Mouse (Mus musculus) left cerebral cortex, postnatal 14 days (tissue): ENCODE data around the gene Tet1. TPM values are rescaled to one million over a fixed set of nuclear protein-coding genes. Genes with fewer than 3 reads are reported as not detected.
A peak's percentile ranks its signal among the peaks of the same experiment; 100 is the strongest.
"Not testable (repeated sequence)": the region's sequence is repeated elsewhere in the genome, so short reads cannot be mapped to it uniquely, and the experiment has no call there.

Experiments used
- DNase-seq, 2 experiments: peaks; one replicate each; pipeline ENCODE4 v3.0.0; 2021 to 2022; ENCODE audit warnings: low spot score in 2 of 2, mixed read lengths in 1 of 2
- intact Hi-C: fragments of 180-260 bp; cut with DNase I; formaldehyde crosslinking; loops from one replicate; pipeline ENCODE4 v1.15.1; 2025
- total RNA-seq, 2 experiments: library from RNA; stranded (reverse); gene quantifications; 2 replicates each; pipeline ENCODE4 v1.2.3; 2021

Tet1 gene
- total RNA-seq, 2 experiments from 2014 or later: 42.6 to 49.5 TPM

DNA sequence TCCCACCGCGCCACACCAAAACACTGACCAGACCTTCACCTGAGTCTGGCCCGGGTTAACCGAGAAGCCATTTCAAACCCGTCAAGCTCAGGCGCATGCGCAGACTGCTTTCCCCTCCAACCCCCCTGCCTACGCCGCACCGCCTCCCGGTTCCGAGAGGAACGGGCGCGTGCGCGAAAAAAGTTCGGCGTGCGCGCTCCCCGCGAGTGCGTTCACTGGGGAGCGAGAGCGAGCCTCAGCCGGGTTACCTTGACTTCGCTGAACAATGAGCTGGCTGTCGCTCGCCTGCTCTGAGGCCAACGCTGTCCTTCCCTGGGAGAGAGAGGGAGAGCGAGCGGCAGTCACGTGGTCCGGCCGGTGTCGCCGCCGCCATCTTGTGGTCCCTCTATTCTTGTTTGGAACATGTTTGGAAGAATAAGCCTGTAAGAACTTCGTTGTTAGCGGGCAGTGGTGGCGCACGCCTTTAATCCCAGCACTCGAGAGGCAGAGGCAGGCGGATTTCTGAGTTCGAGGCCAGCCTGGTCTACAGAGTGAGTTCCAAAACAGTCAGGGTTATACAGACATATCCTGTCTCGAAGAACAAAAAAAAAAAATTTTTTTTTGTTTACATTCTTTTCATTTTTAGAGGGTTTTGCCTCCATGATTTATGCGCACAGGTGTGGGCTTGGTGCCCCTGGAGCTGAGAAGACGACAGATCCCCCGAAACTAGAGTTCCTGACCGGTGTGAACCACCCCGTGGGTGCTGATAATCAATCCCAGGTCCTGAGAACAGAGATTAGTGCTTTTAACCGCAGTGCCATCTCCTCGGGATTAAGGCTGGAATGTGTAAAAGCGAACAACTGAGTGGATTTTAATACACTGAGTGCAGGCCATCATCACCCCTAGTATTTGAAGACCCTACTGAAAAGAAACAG lies 116.4 kb downstream of the Tet1 start, which contains the start of gene Ccar1:
Gene Ccar1 (minus strand): TSS at position 110 of the 914 bp plus-strand sequence.
- DNase-seq: peak; percentile 99
- intact Hi-C loops: no loop called here

DNA sequence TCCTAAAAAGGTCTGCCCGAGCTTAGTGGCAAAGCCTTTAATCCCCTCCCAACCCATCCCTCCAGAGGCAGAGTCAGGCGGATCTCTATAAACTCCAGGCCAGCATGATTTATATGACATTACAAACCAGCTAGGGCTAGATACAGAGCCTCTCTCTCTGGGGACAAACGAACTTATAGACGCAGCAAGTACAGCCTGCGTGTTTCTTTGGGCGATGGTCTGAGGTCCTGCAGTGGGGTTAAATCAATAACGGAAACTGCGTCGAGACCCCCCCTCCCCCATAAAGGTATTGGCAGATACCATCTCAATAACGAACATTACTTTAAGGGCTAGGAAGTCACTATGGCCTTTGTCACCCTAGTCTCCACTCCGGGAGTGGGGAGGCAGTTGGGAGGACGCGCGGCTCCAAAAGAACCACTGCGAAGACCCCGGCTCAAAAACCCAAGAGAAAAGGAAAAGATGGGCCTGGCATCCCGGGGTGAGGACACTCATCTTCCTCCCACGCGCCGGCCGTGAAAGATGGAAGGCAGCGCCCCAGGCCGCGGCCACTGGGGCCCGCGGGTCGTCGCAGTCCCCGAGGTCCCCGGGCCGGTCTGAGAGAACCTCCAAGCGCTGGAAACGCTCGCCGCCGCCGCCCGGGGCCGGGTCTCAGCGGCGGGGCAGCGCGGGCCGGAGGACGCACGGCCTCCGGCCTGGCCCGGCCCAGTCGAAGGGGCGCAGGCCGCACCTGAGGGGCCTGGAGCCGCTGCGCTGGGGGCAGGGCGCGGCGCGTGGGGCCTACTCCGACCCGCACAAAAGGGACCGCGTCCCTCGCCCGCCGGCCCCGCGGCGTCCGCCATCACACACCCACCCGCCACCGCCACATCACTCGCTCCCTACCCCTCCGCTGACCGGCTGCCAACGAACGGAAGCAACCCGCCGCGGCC lies 117.3 kb downstream of the Tet1 start:
- peak; percentile 26 to 32 for DNase-seq
- intact Hi-C loops: no loop called here

DNA sequence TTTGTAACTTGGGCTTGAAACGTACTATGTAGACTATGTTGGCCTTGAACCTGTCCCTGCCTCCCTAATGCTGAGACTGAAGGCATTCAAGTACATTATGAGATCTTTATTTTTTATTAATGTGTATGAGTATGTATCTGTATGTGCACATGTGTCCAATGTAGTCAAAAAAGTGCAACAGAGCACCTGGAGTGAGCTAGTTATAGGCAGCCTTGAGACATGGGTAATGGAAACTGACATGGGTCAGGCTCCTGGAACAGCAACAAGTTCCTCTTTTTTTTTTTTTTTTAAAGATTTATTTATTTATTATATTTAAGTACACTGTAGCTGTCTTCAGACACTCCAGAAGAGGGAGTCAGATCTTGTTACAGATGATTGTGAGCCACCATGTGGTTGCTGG lies 127.0 kb downstream of the Tet1 start:
- intact Hi-C loops, DNase-seq: not testable (repeated sequence)

Other genes starting within 250 kb of the Tet1 start
- 1 to 10 TPM; 4.4 to 4.8 TPM for gene Stox1, start 182.9 kb downstream of the Tet1 start, total RNA-seq
- 10 to 100 TPM; 55.9 to 60.1 TPM for gene Ccar1, start 116.7 kb downstream of the Tet1 start, total RNA-seq
- gene Slc25a16, start 11.6 kb upstream of the Tet1 start, total RNA-seq: 10 to 100 TPM; 41.0 to 42.8 TPM
- 1 to 10 TPM; 1.4 TPM for gene Dna2, start 38.0 kb upstream of the Tet1 start, total RNA-seq
- gene Rufy2, start 71.2 kb upstream of the Tet1 start, total RNA-seq: 10 to 100 TPM; 86.1 to 88.7 TPM
- gene Hnrnph3, start 115.2 kb upstream of the Tet1 start, total RNA-seq: 10 to 100 TPM; 36.0 to 36.6 TPM
- gene Pbld2, start 115.3 kb upstream of the Tet1 start, total RNA-seq: 1 to 10 TPM; 1.4 to 1.8 TPM
- gene Pbld1, start 151.2 kb upstream of the Tet1 start, total RNA-seq: under 1 TPM in 1 of 2 experiments, not detected in 1; 0.29 TPM
- 1 to 10 TPM; 1.0 to 1.5 TPM for gene Atoh7, start 190.7 kb upstream of the Tet1 start, total RNA-seq